Mouse (Mus musculus): ENCODE measurements at regions not wholly inside any gene's neighbourhood (a gene's known extent, or its start where the extent isn't known, plus 50 kb on each side); places are given as distances from the start of the nearest gene placed in this dataset.

GRCm38 (mm10) chr15:60431916-60432315 lies 415.5 kb upstream of the 4933412E24Rik start:
- H3K4me1 ChIP-seq (ENCODE audit: control insufficient read depth, insufficient read depth, low read length): no peaks in the 10 kb centered on the region
- 63% methylated on average over 1 of the region's 1 CpGs for WGBS
- DNase-seq: no peak
- TF ChIP-seq POLR2A (IDR thresholded peaks at IDR 0.05; ENCODE audit: borderline replicate concordance, extremely low read depth, low read depth, low read length) (no peak), CTCF (IDR thresholded peaks at IDR 0.05; ENCODE audit: insufficient read depth, low read length) (no peak)
- H3K4me3 ChIP-seq (replicated peaks; ENCODE audit: extremely low read depth, low read depth, low read length): no peak overlapping the region

DNA sequence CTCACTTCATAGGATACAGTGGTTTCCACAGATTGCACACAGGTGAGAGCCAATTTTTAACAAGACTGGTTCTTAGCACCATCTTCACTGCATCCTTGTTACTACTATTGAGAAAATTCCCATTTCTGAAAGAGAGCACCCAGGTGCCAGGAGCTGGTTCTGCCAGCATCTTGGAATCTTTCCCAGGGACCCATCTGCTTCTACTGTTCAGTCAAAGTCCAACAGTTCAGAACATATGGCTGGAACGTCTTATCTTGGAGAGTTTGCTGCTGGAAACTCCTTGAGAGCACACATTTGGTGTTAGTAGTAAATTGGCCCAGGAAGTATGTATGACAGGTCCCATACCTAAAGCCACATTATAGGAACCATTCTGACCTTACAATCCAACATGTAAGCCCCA lies 402.7 kb upstream of the 4933412E24Rik start:
- Histone ChIP-seq H3K4me1 (ENCODE audit: control insufficient read depth, insufficient read depth, low read length) (no peaks in the 10 kb centered on the region), H3K4me3 (replicated peaks; ENCODE audit: extremely low read depth, low read depth, low read length) (no peak overlapping the region)
- no peak for DNase-seq
- TF ChIP-seq POLR2A (IDR thresholded peaks at IDR 0.05; ENCODE audit: borderline replicate concordance, extremely low read depth, low read depth, low read length) (no peak), CTCF (IDR thresholded peaks at IDR 0.05; ENCODE audit: insufficient read depth, low read length) (no peak)
- 43% methylated on average over 1 of the region's 1 CpGs for WGBS

- WGBS: 74% methylated on average over 7 of the region's 7 CpGs
- Histone ChIP-seq H3K4me1 (ENCODE audit: control insufficient read depth, insufficient read depth, low read length) (no peaks in the 10 kb centered on the region), H3K4me3 (replicated peaks; ENCODE audit: extremely low read depth, low read depth, low read length) (no peak overlapping the region)
- no peak for DNase-seq
- no peak for TF ChIP-seq CTCF (IDR thresholded peaks at IDR 0.05; ENCODE audit: insufficient read depth, low read length)
- no peak for TF ChIP-seq POLR2A (IDR thresholded peaks at IDR 0.05; ENCODE audit: borderline replicate concordance, extremely low read depth, low read depth, low read length)
Measured at GRCm38 (mm10) chr15:60392267-60392666, 375.9 kb upstream of the 4933412E24Rik start.

- H3K4me1 ChIP-seq (ENCODE audit: control insufficient read depth, insufficient read depth, low read length): no peaks in the 10 kb centered on the region
- no peak overlapping the region for H3K4me3 ChIP-seq (replicated peaks; ENCODE audit: extremely low read depth, low read depth, low read length)
- TF ChIP-seq CTCF (IDR thresholded peaks at IDR 0.05; ENCODE audit: insufficient read depth, low read length) (no peak), POLR2A (IDR thresholded peaks at IDR 0.05; ENCODE audit: borderline replicate concordance, extremely low read depth, low read depth, low read length) (no peak)
- DNase-seq: no peak
- 79% methylated on average over 1 of the region's 1 CpGs for WGBS
Measured at GRCm38 (mm10) chr15:60390336-60390735, 373.9 kb upstream of the 4933412E24Rik start.

- DNase-seq: no peak
- Histone ChIP-seq H3K4me1 (ENCODE audit: control insufficient read depth, insufficient read depth, low read length) (no peaks in the 10 kb centered on the region), H3K4me3 (replicated peaks; ENCODE audit: extremely low read depth, low read depth, low read length) (no peak overlapping the region)
- 80% methylated on average over 2 of the region's 2 CpGs for WGBS
- TF ChIP-seq POLR2A (IDR thresholded peaks at IDR 0.05; ENCODE audit: borderline replicate concordance, extremely low read depth, low read depth, low read length) (no peak), CTCF (IDR thresholded peaks at IDR 0.05; ENCODE audit: insufficient read depth, low read length) (no peak)
Measured at GRCm38 (mm10) chr15:60387962-60388361, 371.5 kb upstream of the 4933412E24Rik start.

All from lung, adult 2 months (tissue).